Mouse (Mus musculus) layer of hippocampus, adult 8-10 months (tissue): ENCODE results near the gene Fam241a. TPM values are rescaled to one million over a fixed set of nuclear protein-coding genes. Genes with fewer than 3 reads are reported as not detected.
A peak's percentile ranks its signal among the peaks of the same experiment; 100 is the strongest.

Source experiments
- DNase-seq, 2 experiments: peaks; one replicate each; pipeline ENCODE4 v3.0.0; 2022; ENCODE audit warnings: low spot score in 2 of 2
- total RNA-seq, 4 experiments: library from RNA; stranded (reverse); gene quantifications; 2 replicates each; pipeline ENCODE4 v1.2.4; 2022

Gene Fam241a
- total RNA-seq = 1 to 10 TPM; 2.3 to 3.4 (median 3.1) TPM

- DNase-seq = peak; percentile 42 to 58
These were observed at the start of gene Fam241a for GRCm38 (mm10) chr3:127895792-127896541. Fam241a (minus strand) TSS chr3:127896324.

DNA sequence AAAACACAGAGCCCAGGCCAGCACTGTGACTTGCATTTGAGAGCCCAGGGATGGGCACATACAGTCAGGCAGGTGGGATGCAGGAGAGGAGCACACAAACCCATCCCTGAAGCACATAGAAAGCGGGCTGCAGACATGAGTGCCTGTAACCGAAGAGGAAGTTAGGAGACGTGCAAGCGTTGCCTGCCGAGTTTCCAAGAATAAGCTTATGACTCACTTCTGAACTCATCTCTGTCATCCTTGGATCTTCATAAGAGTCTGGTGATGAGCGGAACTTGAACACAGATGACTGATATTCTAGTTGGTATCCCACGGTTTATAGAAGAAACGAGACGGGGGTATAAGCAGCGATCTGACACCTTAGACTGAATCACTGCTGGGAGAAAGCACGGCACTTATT, 36.3 kb upstream of the Fam241a start:
- no peak for DNase-seq

- DNase-seq = no peak
These were observed 34.3 kb upstream of the Fam241a start for GRCm38 (mm10) chr3:127930326-127931012.

- DNase-seq = no peak
These were observed 33.8 kb upstream of the Fam241a start for GRCm38 (mm10) chr3:127929921-127930320.

- no peak for DNase-seq
These were observed 30.6 kb upstream of the Fam241a start for GRCm38 (mm10) chr3:127926635-127927183.

DNA sequence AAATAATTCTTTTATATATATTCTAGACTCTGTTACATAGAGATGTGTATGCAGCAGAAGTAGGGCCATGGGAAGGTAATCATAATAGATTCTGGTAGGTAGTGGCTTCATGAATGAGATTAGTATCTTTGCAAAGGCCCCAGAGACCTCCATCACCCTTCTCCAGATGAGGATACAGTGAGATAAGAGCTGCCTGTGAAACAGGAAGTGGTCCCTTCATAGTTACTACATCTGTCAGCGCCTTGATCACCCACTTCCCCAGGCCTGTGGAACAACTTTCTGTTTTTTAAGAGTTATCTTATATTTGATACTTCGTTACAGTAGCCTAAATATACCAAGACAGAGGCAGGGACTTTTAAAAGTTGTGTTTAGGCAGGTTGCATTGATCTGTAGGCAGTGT, 28.3 kb upstream of the Fam241a start:
- DNase-seq = no peak

DNA sequence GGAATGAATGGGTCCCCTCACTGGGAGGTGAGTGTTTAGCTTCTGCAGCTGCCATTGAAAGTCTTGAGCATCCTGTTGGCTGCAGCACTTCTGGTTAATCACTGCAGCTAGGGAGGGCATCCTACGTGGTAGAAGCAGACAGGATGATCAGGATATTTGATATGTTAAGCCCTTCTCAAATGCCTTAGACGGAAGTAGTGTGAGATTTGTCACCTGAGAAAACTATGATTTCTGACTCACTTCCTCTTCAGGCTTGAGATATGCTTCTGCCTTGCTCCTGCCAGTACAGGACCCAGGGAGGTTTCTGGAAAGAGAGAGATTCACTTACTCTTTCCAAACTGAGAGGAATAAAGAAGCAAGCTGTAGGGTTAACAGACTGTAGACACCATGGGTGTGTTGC, 27.1 kb upstream of the Fam241a start:
- no peak for DNase-seq

DNA sequence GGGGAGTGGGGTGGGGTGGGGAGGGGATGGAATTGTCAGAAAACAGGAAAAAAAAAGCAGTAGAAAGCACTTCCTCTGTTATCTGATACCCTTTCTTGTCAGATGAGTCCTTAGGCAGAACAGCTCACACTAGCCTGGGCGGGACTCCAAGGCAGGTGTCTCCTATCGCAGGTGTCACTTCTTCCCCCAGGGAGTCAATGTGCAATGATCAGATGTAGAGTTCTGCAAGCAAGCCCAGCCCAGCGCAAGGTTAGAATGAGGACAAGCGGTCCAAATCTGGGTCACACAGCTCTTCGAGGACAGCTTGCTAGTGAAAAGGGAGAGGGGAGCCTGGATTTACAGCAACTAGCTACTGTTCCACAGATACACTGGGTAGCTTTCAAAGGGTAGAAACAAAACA, 26.0 kb upstream of the Fam241a start:
- no peak for DNase-seq

DNA sequence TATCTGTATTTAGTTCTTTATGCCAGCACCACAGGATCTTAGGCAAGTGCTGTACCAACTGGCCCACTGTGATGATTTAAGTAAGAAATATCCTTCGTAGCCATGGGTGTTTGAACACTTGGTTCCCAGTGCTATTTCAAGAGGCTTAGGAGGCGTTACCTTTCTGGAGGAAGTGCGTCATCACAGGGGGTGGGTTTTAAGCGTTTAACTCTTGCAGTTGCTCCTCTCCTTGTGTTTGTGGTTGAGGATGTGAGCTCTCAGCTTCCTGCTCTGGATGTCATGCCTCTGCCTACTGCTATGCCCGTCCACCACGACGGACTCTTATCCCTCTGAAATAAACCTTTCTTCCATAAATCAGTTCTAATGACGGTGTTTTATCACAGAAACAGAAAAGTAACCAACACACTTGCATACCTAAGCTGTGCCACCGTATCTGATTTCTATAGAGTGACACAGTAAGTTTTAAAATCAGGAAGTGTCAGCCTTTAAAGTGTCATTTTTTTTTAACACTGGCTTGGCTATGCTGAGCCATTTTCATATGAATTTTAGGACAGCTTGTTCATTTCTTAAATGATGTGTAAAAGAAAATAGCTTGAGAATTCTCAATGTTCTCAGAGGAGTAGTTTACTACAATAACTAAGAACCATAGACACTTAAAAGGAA, 22.0 kb upstream of the Fam241a start:
- no peak for DNase-seq

- no peak for DNase-seq
These were observed 21.4 kb upstream of the Fam241a start for GRCm38 (mm10) chr3:127917549-127917948.

GRCm38 (mm10) chr3:127915656-127916334, 19.7 kb upstream of the Fam241a start:
- no peak for DNase-seq

- DNase-seq = no peak
These were observed 18.0 kb upstream of the Fam241a start for GRCm38 (mm10) chr3:127913885-127914709.

DNA sequence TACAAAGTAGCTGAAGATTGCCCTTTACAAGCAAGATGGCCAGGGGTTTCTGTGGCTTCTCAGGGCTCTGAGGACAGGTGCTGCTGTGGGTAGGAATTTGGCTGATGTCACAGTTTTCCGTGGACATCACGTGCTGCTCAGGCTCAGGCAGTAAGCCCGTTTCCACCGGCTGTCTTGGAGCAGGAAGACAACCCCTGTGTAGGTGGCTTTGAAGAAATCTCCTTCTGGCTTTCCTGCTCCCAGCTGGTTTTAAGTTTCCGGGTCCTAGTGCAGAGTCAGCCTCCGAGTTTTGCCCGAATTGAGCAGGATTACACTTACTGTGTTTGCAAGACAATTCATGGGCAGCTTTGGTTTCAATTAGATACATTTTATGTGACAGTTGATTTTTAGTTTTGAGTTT, 13.8 kb upstream of the Fam241a start:
- DNase-seq = no peak

DNA sequence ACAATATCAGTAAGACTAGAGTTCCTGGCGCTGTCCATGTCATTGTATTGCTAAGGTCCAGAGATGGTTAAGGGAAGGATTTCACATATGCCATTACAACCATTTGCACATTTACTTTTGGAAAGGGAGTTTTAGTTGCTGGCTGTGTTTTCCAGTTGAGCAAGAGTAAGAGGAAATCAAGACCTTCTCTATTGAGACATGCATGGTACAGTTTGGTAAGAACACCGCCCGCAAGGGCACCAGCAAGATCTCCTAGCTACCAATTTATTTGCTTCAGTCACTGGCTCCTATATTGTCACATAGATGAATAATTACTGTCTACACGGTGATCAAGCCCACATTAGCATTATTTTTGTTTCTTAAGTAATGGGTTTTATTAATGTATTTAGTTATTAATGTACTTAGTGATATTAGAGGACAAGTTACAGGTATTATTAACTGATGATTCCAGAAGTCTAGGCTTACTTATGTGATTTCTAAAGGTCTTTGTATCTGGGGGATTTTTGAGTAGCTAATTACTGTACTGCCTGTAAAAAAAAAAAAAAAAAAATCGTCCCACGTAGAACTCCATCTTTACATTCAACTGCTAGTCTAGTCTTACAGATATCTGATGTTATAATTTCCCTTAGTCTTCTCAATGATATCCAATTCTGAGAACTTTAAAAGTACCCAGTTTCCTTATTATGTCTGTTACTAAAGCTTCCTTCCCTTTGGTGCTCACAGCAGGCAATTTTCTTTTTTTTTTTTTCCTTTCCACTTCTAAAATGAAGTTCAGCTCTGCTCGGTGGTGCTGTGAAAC, 944 bp downstream of the Fam241a start:
- DNase-seq = no peak

- DNase-seq = no peak
These were observed 2.2 kb downstream of the Fam241a start for GRCm38 (mm10) chr3:127893902-127894301.

DNA sequence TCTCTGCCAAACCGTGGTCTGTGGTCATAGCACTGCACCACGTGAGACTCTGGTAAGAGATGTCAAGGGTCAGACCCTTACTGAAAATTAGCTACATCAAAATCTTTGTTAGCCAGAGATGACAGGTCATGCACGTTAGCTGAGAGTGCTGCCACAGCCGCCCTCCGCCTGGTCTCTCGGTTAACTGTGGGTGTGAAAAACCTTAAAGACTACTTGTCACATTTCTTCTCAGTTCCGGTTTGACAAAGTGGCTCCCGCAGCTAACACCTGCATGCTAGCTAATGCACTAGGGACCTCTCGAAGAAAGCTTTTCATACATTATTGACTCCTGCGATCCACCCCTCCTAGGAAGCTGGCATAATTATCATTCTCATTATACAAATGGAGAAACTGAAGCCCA, 4.2 kb downstream of the Fam241a start:
- no peak for DNase-seq

DNA sequence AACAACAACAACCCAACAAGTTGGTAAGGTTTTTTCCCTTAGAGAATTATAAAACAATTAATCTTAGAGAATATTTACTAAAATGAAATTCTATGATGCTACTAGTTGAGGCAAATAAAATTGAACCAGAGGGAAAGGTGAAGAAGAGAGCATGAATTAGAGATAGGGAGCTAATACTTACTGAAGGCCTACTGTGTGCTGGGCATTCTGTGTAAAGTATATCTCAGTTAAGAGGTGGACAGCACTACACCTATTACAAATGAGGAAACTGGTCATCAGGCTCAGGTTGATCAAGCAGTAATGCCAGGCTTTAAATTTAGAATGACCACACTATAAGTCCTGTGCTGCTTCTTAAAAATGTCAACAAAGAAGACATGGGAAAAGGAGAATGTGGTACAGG, 6.1 kb downstream of the Fam241a start:
- DNase-seq = no peak

DNA sequence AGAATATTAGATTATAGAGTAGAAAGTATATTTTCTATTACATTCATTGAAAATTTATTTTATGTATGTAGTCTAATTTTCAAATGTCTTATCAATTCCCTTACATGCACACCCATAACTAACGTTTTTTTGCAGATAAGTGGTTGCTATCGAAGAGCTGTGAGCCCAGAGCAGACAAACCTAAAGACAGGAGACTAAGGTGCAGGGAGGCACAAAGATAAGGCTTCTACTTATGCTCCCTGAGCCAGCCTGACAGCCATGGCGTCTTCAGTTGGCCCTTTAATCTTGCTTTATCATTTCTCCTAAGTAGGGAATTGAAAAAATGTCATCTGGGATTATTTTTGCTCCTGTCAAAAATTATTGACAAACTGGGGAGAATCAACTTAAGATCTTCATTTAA, 6.6 kb downstream of the Fam241a start:
- no peak for DNase-seq

DNA sequence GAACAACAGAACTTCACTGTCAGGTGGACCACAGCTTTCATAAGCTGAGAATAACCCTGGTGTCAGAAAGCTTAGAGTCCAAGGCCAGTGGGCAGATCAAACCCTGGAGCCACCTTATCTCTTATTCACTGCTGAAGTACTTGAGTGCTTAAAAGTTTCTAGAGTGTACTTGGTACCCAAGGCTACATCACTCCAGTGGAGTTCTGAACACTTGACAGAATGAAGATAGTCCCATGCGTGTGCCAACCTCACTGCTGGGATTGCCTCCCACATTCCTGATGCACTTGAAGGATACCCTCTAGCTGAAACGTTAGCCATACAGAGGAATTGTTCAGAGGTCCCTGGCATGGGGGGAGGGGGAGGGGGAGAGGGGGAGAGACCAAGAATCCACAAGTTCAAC, 14.4 kb downstream of the Fam241a start:
- DNase-seq = no peak

DNA sequence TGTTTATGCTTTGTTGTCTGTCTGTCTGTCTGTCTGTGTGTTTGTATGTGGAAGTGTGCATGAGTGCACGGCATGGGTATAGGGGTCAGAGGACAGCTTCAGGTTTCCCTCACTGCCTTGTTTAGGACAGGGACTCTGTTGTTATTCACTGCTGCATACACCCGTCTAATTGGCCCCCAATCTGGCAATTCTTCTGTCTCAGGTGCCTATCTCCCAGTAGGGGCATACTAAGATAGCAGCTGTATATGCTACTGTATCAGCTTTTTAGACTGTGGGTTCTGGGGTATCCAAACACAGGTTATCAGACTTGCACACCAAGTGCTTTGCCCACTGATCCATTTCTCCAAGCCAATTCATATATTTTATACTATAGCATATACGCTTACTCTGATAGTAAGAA, 16.2 kb downstream of the Fam241a start:
- no peak for DNase-seq
